Mouse (Mus musculus) kidney, postnatal 4 days (tissue): ENCODE results near the gene Mdga1.

ENCODE experiments used
- DNase-seq, 2 experiments: peaks; one replicate each; pipeline ENCODE4 v3.0.0; 2021; ENCODE audit warnings: mixed read lengths in 2 of 2

Gene Mdga1

GRCm38 (mm10) chr17:29841781-29842690, 127.9 kb downstream of the Mdga1 start:
- DNase-seq: peak; percentile 67 to 76

GRCm38 (mm10) chr17:29838029-29838428, 131.9 kb downstream of the Mdga1 start:
- DNase-seq: peak; percentile 24 to 48

- no peak for DNase-seq
These were observed 132.4 kb downstream of the Mdga1 start for GRCm38 (mm10) chr17:29837441-29837840.

GRCm38 (mm10) chr17:29834768-29835167, 135.1 kb downstream of the Mdga1 start:
- no peak for DNase-seq

- DNase-seq: no peak
These were observed 135.6 kb downstream of the Mdga1 start for GRCm38 (mm10) chr17:29834333-29834732.

DNA sequence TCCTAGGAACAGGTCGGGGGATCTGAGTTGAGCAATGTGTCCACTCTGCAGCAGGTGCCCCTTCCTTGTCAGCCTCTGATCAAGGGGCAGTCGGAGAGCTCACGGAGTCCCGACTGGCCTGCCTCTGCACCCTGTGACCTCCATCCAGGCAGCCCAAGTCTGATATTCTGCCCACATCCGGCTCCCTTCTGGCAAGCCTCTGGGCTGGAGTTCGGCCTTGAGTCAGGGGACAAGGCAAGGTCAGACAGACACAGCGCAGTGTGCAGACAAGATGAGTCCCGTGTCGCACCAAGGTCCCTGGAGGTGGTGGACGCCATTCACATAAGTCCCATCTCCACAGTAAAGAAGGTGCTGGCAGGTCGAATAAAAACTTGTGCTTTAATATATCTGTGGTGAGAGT, 138.2 kb downstream of the Mdga1 start:
- no peak for DNase-seq

- no peak for DNase-seq
These were observed 140.8 kb downstream of the Mdga1 start for GRCm38 (mm10) chr17:29829136-29829535.

DNA sequence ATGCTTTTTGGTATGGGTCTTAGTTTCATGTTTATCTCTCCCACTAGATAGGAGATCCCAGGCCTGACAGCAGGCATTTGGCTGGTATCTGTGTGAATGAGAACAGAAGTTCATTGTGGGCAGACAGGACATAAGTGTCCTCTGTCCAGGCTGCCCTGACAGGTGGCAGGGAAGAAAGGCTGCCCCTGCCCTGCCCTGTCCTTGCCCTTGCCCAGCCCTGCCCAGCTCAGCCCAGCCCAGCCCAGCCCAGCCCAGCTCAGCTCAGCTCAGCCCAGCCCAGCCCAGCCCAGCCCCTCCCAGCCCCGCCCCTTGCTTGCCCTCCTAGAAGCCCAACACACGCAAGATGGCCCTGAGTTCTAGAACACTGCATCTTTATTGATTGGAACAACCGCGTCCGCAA, 142.3 kb downstream of the Mdga1 start:
- no peak for DNase-seq

DNA sequence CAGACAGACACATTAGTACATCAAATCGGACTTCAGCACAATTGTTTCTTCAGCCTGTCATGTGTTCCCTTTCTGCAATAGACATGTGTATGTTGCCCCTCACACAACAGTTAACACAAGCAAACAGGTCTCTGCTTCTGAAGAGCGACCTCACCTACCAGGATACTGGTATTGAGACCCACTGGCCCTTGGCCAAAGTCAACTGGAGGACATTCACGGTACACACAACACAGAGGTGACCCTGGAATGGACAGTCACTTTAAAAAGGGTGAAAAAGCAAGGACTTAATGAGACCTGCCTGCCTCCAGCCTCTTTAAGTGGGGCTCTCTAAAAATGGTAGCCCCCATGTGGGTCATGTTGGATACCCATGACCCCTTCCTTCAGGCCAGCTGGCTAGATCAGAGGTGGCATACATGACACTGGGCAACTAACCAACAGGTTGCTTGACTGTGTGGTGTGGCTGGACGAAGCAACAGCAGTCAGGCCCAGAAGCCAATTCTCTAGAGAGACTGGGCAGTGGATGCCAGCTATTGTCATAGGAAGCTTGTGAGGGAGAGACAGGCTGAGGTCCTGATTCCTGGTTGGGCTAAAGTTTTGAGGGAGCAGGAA, 145.3 kb downstream of the Mdga1 start:
- no peak for DNase-seq

- no peak for DNase-seq
These were observed 145.7 kb downstream of the Mdga1 start for GRCm38 (mm10) chr17:29824208-29824509.

- DNase-seq: no peak
These were observed 146.3 kb downstream of the Mdga1 start for GRCm38 (mm10) chr17:29823439-29824207.

DNA sequence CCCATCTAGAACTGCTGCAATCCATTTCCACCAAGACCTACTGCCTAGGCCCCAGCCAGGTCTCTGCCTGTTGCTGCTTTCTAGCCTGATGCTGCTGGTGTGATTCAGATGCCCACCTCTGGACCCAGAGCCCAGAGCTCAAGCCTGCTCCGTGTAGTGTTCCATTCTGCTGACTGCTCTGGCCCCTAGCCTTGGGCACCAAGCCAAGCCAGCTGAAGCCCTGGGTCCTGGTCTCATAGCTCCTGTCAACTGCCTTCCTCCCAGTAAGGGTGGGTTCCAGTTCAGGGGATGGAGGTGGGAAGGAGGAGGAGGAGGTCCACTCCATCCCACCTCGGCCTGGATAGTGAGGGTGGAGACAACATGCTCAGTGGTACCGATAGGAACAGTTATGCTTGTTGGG, 150.3 kb downstream of the Mdga1 start:
- no peak for DNase-seq

DNA sequence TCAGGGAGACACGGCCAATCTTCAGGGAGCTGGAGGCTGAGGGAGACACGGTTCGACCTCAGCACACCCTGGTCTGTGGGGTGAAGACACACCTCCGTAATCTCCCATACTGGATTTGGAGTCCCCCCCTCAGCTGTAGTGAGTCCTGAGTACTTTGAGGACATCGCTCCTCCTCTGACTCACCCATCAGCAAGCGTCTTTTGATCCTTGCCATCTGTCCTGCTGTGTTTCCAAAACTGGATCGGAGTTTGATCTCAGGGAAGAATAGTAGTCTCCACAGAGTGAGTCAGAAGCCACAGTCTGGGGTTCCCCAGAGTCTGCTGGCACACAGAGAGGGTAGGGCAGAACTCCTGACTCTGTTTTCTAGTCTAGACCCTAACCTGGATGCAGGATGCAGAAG, 150.9 kb downstream of the Mdga1 start:
- DNase-seq: no peak

GRCm38 (mm10) chr17:29818264-29818945, 151.5 kb downstream of the Mdga1 start:
- no peak for DNase-seq

DNA sequence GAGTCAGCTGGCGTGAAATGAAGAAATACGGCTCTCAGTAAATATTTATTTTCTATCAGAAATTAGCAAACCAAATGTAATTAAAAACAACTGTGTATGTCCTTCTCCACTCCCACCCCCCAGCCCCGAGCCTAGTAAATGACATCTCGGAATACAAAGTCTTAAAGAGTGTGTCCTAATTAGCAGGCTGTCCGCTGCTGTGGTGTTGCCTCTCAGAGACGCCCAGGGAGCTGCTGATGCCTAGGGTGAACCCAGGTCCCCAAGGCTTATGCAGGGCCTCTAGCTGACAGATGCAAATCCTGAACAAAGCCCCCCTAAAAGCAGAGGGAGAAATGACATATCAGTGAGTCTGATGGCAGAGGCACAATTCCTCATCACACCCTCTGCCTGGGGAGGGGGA, 155.1 kb downstream of the Mdga1 start:
- no peak for DNase-seq

DNA sequence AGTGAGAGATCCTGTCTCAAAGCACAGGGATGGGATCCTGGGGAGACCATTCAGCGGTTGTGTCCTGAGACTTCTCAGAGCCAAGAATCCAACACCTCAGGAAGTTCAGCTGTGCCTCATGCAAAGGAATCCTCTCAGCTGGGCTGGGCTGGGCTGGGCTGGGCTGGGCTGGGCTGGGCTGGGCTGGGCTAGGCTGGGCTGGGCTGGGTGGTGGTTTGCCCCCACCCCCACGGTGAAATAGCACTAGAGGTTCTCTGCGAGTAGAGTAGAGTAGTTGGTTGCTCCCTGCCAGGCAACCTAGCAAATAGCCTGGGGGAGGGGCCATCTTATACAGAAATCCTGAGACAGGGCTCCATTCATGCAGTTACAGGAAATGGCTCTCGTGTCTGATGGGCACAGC, 156.6 kb downstream of the Mdga1 start:
- peak in 1 of 2 experiments; percentile 35 for DNase-seq

- peak; percentile 21 to 57 for DNase-seq
These were observed 166.3 kb downstream of the Mdga1 start for GRCm38 (mm10) chr17:29803545-29803944.

- DNase-seq: peak; percentile 90 to 92
These were observed 168.5 kb downstream of the Mdga1 start for GRCm38 (mm10) chr17:29801358-29801757.

GRCm38 (mm10) chr17:29800096-29800455, 169.8 kb downstream of the Mdga1 start:
- no peak for DNase-seq

DNA sequence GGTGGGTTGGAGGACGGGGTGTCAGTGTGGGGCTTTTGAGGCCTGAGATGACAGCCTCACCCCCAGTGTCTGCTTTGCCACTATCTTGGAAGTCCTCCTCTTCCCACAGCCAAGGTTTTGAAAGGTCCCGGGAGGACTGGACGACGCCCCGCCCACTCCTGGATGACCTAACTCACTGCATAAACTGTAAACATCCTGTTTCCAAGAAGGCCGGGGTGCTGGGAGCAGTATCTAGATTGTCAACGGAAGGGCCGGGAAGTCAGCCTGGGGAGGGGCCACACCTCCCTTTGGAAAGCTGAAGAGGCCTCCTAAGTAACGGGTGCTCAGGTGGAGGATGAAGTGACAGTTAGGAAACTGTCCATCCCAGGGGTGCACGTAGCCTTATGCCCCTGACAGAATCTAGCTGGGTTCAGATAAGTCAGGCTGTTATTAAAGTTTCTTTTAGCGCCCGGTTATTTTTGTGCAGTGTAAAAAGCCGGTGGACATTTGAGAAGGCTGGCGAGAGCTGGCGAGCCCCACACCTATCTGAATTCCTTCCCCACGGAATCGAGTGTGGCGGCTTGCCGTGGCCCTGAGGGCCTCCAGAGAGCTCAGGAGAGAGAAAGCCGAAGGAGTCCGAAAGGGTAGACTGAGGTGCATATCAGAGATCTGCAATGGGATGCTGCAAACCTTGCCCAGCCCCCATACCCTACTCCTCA, 170.3 kb downstream of the Mdga1 start:
- no peak for DNase-seq

DNA sequence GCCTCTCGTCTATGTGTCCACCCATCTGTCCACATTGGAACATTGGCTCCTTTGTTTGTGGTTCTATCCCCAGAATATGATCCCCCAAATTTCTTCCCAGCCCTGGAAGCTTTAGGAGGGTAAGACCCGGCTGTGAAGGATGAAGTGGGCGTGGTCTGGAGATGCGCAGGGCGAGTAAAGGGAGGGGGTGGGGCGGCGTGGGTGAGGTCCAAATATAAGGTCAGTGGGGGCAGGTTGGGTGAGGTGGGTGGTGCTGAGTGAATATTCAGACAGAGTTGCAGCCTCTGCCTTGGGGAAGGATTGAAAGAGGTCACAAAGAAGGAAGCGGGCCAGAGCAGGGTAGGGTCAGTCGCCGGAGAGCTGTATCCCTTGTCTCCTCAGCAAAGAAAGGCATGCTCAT, 171.7 kb downstream of the Mdga1 start:
- DNase-seq: no peak

DNA sequence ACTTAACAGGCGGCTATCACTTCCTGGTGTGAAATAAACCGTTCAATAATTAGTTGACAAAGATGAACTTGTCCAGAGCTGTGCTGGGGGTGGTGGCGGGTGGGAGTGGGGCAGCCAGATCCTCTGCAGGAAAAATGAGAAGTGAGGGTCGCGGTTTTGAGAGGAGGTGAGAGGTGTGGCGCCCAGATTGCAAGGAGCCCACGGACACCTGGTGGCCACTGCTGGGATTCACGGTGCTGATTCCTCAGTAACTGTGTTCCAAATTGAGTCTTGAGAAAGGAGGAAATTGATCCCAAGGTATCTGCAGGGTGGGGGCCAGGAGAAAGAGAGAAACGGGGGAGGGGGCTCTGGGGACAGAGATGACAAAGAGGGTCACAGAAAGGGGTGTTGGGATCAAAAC, 173.1 kb downstream of the Mdga1 start:
- DNase-seq: no peak

DNA sequence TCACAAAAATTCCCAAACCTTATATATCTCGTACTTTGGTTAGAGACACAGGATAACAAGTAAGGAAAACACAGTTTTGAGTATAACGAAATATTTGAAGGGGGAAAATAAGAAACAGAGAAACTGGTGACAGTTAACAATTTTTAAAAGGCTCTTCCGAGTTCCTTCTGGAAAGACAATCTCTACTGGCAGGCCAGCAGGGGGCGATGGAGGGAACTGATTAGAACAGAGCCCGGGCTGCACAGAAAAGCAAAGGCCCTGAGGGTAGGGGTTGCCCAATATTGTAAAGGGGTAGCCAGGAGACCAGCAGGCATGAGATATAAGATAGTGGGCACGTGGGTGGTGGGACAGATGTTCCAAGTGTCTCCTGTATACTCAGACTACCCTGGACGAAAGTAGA, 173.8 kb downstream of the Mdga1 start:
- DNase-seq: peak; percentile 90
